Mouse (Mus musculus) cerebellum, adult (tissue): ENCODE data around the gene Tex264.
A peak's percentile ranks its signal among the peaks of the same experiment; 100 is the strongest.

Experiments used
- ATAC-seq: cut with Nextera tagmentation; 2 replicates; pipeline ENCODE4 v1.9.2; 2017; ENCODE audit warnings: mild to moderate bottlenecking, moderate library complexity, mixed read lengths; ENCODE audit not compliant: insufficient number of reproducible peaks, low FRiP score, low TSS enrichment

Gene Tex264

DNA sequence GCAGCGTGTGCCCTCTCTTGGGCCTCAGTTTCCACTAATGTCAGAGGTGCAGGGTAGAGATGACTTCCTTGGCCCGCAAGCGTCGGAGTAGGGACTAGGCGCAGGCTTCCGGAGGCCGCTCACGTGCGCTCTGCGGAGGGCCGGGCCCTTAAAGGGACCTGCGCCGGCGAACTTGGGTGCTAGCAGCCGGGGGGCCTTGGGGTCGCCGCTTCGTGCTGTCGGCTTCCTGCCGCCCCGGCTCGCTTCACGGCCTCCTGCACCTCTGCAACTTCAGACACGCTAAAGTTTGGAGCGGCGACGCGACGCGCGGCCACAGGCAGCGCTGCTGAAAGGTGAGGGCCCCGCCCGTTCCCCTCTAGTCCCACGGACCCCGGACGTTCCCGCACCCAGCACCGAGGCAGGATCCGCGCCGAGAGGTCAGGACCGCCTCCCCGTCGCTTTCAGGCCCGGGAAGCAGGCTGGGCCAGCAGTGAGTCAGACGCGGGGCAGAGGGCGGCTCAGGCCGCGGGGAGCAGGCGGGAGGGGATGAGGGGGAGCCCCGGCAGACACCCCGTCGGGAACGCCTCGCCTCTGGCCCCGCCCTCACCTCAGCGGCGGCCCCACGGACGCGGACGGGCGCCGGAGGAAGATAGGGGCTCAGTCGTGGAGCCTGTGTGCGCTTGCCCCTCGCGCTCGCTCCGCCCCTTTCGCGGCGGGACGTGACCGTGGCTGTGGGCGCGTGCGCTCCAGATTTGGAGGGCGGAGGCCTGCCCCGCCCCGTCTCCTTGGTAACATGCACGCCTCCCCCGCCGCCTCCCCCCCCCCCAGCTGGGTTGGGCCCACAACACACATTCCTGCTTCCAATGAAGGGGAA is at the start of gene Tex264:
Gene Tex264 (minus strand): TSS at position 679 of the 853 bp plus-strand sequence.
- peak; percentile 82 for ATAC-seq

DNA sequence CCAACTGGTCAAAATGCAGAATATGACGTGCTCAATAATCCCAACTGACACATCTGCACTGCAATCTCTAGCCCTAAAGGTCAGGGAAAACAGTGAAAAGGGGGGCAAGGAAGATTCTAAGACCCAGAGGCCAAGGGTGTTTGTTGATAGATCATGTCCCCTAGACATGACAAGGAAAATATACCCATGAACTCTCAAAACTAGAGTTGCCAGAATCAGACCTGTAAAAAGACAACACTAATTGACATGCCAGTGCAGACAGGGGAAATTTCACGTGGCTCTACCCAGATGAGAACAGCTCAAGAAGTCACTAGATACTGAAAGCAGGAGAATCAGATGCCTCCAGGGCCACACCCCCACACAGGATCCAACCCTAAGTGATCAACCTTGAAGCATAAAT is 48.0 kb upstream of the Tex264 start:
- ATAC-seq: no peak

DNA sequence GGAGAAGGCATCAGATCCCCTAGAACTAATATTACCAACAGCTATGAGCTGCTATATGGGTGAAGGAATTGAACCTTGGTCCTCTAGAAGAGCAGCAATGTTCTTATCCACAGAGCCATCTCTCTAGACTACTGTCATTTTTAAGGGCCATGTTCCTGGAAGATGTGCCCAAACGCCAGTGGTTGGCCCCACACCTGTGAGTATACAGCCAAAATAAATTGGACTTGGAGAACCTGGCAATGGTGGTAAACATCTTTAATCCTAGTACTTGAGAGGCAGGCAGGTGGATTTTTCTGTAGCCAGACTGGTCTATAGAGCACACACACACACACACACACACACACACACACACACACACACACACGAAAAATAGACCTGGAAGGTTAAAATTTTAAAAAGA is 43.7 kb upstream of the Tex264 start:
- ATAC-seq: no peak

DNA sequence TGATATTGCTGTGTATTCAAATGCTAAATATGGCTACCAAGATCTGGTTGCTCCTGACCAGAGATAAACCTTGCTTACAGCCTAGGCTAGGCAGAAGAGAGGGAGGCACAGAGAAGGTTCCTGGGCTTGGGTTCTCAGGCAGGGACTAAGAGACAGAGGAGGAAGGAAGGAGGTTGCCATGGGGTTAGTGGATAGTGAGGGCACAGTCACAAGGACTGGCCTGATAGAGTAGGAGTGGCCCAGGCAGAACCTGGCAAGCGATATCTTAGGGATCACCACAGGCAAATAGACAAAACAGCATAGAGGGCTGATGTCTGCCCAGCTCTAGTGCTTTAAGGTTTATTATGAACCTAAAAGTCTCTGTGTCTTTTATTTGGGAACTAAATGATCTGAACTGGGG is 41.2 kb upstream of the Tex264 start:
- ATAC-seq: no peak

DNA sequence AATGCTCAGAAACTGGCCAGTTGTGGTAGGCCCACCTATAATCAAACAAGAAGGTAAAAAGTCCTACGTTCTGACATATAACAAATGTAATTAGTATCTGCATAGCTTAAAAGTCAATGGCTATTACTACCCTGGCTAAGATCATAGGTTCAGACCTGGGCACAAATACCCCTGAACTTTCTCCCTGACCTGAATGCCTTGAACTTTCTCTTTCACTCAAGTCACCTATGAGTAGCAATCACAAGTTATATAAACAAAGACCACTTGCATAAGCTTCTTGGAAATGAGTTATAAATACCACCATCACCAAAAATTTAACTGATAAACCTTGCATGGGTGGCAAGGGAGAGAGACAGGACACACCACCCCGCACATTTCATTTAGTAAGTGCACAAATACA is 39.7 kb upstream of the Tex264 start:
- no peak for ATAC-seq

DNA sequence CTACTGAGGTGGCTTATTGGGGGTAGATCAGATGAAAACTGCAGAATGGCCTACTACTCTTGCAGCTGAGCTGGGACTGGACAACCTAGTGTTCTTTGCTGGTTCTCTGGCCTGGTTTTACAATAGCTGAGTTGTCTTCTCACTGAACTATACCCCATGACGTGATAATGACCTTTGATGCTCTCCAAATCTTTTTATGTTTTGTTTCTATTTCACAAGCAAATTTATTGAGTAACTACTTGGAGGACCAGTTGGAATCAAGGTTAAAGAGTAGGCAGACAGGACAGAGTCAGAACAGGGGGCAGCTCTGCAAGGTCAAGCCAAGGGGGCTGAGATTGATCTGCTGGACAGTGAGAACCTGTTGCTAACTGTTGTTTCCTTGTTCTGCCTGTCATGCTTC is 39.1 kb upstream of the Tex264 start:
- no peak for ATAC-seq

DNA sequence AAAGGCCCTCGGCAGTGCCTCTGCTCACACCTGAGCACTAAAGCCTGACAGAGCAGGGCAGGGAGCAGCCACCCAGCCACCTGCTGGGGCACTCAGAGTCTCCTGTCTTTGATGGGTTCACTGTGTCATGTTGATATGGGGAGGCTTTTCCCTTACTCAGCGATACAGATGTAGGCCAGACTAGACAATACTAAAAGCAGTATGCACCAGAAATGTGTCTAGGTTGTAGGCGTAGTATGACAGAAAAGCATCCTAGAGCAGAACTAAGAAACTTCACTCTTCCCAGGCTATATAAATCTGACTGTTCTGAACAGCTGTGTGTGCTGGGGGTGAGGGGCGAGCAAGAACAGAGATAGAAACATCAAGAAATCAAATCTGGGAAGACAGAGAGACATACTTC is 31.0 kb upstream of the Tex264 start:
- ATAC-seq: no peak

DNA sequence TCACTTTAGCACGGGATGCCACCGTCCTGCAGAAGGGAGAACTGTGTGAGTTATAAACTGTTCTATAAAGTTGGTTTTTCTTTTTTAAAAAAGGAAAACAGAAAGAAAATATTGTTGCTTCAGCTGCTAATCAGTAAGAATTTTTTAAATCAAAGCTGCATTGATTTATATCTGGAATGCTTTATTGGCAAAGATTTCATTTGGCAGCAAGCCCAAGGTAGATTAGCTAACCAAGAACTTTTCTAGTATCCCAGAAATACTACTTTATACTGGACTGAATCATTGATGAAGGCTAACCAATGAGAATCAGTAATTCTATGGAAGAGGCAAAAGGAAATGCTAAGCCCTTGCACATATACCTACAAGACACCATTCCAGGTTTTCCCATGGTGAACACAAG is 30.5 kb upstream of the Tex264 start:
- ATAC-seq: no peak

DNA sequence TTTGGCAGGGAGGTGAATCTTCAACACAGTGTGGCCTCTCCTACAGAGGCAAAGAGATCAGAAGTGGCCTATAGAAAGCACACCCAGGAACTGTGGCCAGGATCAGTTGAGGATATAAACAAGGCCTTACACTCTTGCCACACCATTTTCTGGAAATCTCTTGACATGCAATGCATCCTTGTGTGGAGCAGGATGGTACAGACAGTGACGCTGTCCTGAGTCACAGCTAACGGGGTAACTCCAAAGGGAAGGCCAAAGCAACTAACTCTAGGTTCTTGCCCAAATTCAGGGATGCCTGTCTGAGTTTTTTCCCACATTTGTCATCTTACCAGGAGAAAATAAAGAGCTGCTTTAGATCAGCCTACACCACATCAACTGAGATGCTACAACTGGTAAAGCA is 26.7 kb upstream of the Tex264 start:
- no peak for ATAC-seq

DNA sequence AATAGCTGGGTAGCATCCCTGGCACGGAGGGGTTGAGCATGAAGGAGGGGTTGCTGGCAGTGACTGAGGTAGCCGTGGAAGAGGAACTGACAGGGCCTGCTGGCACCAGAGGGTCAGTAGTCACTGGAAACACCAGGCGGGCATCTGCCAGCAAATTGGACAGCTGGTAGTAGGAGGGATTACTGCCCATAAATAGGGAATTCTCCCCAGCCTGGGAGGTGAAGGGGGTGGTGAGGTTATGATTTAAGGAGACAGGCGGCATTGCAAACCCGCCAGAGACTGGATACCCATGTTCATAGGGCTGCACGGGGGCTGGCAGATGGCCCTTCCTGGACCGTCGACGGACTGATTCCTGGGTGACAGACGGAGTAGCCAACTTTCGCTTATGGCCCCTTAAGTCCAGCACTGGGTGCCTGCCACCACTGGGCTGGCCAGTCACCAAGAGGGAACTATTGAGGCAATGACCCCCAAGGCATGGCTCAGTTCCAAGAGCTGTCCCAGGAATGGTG is 7.3 kb upstream of the Tex264 start:
- no peak for ATAC-seq

DNA sequence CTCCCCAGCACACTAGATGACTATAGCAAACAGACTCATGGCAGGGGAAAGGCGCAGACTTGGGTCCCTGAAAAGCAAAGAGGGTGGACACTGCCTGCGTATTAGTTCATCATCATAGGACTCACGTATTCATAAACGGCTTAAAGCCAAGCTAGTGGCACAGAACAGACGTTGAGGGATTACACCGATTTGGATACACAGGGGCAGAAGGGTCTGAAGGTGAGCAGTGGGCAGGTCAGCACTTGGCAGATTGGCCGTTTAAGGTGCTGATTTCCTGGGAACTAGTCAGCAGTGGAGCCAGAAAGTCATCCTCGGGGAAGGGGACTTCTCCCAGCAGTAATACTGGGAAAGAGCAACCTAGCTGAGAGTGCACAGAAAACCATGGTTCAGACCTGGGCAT is 3.1 kb upstream of the Tex264 start:
- no peak for ATAC-seq

DNA sequence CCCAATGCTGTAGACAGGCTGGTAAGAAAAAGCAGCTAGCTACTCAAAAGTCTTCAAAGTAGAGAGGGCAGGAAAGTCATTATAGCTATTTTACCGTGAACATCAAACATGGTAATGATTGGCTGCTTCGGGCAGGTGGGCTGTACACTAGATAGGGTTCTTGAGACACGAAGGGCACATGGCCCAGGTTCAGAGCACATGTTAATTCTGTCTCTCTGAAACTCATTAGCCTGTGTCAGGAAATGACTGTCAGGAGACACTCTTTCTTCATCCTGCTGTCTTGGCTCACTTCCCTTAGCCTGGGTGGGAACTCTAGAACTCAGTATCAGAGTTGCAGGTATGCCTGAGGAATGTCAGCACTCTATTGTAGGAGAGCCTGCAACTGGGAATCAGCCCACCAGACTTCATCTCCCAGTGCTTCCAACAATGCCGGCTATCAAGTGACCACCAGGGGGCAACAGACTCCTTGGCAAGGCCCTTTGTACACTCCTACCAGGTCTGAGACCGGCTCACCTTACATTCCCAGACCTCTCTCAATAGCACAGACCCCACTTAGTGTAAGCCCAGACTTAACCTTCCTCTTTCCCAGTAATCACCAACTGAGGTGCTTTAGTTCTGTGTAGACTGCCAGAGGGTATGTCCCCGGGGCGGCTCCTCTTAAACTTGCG is 1.4 kb upstream of the Tex264 start:
- ATAC-seq: peak; percentile 49; the same call in 1 of the 2 replicates

DNA sequence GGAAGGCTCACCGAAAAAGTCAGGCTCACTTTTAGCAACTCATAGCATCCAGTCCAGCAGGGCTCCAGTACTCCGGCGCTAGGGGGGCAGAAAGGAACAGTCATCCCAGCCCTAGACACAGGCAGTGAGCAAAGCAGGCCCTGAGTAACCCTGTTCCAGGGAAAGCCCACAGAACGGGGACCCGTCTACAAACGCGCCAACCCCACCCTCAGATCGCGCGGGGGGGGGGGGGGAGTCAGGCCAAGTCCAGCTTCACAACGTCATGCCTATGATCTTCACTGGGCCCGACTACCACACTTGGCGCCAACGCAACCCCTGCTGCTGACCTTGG is 844 bp downstream of the Tex264 start:
- no peak for ATAC-seq

DNA sequence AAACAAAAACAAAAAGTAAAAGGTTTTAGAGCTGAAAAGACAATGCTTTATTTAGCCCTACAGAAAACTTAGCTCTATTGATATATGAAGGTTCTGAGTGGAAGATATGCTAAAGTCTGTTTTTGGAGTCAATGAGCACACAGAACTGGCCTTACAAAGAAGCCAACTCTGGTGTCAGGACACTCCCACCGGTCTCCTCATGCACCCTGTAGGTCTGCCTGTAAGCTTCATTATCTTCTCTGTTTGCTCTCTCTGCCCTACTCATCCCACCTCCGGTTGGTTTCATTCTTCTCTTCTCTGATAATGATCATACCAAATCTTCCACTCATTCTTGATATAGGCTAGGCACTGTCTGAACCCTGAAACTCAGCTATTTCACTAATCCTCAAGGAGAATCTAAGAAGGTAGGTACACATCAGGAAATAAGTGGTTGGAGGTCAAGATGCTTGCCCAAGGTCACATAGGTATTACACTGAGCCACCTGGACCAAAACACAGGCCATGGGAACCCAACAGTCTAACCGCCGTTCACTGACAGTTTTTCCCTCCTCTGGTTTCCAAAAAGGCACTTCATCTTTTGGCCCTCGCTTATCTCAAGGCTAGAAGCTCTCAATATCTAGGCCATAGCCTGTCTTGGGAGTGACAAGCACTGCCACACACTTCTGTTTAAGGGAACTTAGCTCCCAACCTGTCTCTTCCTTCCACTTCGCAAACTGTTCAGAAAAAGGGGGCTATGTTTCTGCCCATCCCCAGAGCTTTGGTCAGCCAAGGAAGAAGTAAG is 1.4 kb downstream of the Tex264 start:
- ATAC-seq: no peak

DNA sequence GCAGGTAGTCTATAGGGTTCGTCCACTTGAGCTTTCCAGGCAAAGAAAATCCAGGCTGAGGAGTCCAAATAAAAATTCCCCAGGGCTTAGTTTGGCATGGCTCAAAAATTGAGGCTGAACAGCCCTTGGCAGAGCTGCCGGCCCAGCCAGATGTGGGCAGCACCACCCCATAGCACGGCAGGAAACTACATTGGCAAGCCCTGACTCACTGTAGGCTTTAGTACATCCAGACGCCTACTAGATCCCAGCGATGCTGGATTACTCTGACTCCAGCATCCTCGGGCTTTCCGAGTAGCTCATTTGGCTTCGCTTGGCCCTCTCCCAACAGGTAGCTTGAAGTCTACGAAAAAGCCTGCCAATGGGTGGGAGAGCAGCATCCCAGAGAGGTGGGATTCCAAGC is 4.7 kb downstream of the Tex264 start:
- no peak for ATAC-seq

DNA sequence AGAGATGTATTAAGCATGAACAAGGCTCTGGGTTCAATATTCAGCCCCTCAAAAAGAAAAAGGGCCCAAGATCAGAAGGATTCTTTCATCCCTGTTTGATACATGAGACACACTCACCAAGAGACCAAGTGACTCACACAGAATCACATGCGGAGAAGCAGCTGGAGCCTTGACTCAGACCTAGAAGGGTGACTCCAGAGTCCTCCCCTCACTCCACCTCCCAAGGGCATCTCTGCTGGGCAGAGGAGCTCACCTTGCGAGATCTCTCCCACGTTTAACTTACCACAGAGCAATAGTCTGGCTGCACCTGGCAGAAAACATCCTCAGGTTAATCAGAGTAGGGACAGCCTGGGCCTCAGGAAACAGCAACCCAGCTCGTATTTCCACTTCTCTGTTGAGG is 7.5 kb downstream of the Tex264 start:
- no peak for ATAC-seq

DNA sequence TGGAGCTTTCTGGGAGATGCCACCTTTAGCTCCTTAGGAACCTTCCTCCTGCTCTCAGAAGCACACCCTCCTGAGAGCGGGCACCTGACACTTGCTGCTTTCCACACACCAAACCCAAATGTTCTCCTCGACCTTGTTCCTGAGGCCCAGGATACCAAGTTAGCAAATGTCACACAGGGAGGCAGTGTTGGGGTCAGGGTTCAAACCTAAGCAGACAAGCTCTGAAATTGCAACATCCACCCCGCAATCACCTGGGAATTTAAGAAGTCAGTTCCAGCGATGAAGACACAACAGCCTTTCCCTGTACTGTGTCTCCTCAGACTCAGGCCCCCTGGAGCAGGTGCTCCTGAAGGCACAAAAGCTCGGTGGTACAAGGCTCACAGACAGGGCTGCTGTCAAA is 8.0 kb downstream of the Tex264 start:
- ATAC-seq: no peak

DNA sequence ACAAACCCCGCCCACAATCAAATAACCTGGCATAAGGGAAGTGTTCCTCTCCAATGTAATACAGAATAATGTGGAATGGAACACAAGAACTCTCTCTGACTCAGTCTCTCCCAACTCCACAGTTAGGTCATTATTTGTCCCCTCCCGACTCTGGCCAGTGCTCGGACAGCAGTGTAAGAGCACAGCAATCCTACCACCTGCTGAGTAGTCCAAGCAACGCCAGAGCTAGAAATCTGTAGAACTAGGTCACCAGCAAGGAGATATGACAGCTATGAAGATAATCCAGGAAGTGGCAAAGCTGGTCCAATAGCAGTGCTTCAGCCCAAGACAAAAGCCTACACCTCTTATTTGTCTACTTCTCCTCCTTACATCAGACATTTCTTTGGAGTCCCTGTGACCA is 9.2 kb downstream of the Tex264 start:
- no peak for ATAC-seq

DNA sequence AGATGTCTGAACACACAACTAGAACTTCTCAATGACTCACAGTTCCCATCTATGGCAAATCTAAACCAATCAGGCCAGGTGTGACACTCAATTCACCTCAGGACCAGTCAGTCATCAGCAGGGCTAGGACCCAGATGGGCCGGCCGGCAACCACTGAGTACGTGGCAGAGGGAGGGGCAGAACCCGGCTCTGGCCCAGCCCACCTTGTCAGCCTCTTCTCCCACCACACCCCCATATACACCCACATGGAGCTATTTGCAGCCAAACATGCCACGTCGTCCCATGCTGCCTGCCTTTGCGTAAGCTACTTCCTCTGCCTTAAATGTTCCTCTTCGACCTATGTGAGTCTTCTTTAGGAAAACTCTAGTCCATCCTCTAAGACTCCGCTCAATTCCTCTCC is 9.8 kb downstream of the Tex264 start:
- no peak for ATAC-seq

DNA sequence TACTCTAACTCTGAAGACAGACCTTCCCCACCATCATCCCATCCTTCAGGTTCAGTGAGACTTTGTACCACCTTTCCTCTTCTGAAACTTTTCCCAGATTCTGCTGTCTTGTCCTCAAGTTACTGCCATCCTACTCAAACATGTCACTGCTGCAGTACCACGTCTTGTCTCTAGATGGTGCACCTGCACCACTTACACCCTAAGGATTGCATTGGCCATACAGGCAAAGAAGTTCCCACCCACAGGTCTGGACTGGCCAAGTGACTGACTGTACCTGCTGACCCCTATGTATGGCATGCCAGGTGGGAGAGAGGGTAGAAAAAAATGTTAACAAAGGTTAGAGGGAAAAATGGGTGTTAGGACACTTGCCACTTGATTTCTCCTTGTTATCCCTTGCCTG is 10.2 kb downstream of the Tex264 start:
- ATAC-seq: peak; percentile 68; the same call in 1 of the 2 replicates

DNA sequence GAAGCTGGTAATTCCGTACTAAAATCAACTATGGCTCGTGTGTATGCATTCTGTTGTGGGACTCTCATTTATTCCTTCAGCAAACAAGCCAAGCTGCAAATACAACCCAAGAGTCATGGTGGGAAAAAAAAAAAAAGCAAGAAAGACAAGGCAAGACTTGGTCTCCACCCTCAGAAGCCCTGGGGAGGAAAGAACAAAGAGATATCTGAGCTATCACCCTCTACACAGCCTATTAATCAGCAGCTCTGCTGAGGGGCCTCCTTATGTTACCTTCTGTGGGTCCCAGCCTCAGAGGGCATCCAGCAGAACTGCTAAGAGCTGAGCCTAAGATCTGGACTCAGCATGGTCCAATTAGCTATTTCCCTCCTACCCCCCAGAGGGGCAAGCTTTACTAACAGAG is 11.9 kb downstream of the Tex264 start:
- no peak for ATAC-seq
